Mouse (Mus musculus): ENCODE measurements around the gene Stat5b.

DNA sequence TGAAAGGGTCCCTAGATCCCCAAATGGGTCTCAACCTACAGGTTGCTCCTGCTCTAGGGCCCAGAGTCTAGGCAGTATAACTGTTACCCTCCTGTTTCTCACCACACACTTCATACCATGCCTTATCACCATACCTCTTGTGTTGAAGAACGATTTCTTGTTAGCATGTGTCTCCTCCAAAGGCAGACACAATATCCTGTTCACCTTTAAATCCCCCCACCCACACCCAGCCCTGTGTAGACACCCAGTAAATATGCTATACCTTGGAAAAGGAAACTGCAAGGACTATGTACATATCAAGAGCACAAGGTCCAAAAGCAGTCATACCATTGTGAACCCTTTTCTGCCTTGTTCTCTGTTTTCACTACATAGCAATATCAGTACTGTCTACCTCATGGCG is 1.6 kb upstream of the Stat5b start:
- TF ChIP-seq POLR2A (IDR thresholded peaks at IDR 0.05; ENCODE audit: low read depth, low read length) (no peak), CTCF (conservative IDR thresholded peaks at IDR 0.05; ENCODE audit: insufficient read depth, insufficient read length, low read depth, low read length) (no peak)
